Mouse (Mus musculus): ENCODE measurements around the gene Bst1. TPM values are rescaled to one million over a fixed set of nuclear protein-coding genes. Genes with fewer than 3 reads are reported as not detected.

Bst1 gene
- polyA plus RNA-seq, 1 experiment from 2014 or later, result not detected

GRCm38 (mm10) chr5:43892386-43892785 is 73.7 kb downstream of the Bst1 start:
- Histone ChIP-seq H3K4me3 (replicated peaks) (no peak overlapping the region), H3K9me3 (no peaks in the 10 kb centered on the region), H3K4me2 (no peak overlapping the region), H3K9ac (replicated peaks) (no peak overlapping the region), H3K27me3 (no peaks in the 10 kb centered on the region), H3K4me1 (replicated peaks) (peaks cover 8% of the 10 kb centered on the region; the same call in 1 of the 2 replicates), H3K36me3 (no peaks in the 10 kb centered on the region), H3K27ac (no peak overlapping the region)
- WGBS, result 25% methylated on average over 1 of the region's 1 CpGs
- no peak for ATAC-seq (ENCODE audit: insufficient number of reproducible peaks, insufficient read depth, low FRiP score, low TSS enrichment, low read depth)

Other genes with a start within 250 kb of the Bst1 start
- 11.1 and 12.3 TPM in 2 replicates for gene Cc2d2a, start 156.5 kb upstream of the Bst1 start, polyA plus RNA-seq (2016; fragmentation: Nextera tagmentation; extraction: Ambion mirVana)
- gene Fbxl5, start 2.8 kb downstream of the Bst1 start, polyA plus RNA-seq (2016; fragmentation: Nextera tagmentation; extraction: Ambion mirVana), result 56.9 and 58.4 TPM in 2 replicates
- gene Cd38, start 49.7 kb downstream of the Bst1 start, polyA plus RNA-seq (2016; fragmentation: Nextera tagmentation; extraction: Ambion mirVana), result 9.9 and 11.5 TPM in 2 replicates
- 0.87 TPM in 1 of 2 replicates, not detected in the other for gene Gm7879, start 94.3 kb downstream of the Bst1 start, polyA plus RNA-seq (2016; fragmentation: Nextera tagmentation; extraction: Ambion mirVana)
- 3.2 and 4.5 TPM in 2 replicates for gene Fgfbp1, start 162.9 kb downstream of the Bst1 start, polyA plus RNA-seq (2016; fragmentation: Nextera tagmentation; extraction: Ambion mirVana)

All from limb, embryonic 12.5 days (tissue).